Mouse (Mus musculus): Measurements from ENCODE around the gene Dnajb6. TPM values are rescaled to one million over a fixed set of nuclear protein-coding genes. Genes with fewer than 3 reads are reported as not detected.

Gene Dnajb6
- 70.9 and 75.8 TPM in 2 replicates for polyA plus RNA-seq (2015; fragmentation: Nextera tagmentation; extraction: Ambion mirVana)

DNA sequence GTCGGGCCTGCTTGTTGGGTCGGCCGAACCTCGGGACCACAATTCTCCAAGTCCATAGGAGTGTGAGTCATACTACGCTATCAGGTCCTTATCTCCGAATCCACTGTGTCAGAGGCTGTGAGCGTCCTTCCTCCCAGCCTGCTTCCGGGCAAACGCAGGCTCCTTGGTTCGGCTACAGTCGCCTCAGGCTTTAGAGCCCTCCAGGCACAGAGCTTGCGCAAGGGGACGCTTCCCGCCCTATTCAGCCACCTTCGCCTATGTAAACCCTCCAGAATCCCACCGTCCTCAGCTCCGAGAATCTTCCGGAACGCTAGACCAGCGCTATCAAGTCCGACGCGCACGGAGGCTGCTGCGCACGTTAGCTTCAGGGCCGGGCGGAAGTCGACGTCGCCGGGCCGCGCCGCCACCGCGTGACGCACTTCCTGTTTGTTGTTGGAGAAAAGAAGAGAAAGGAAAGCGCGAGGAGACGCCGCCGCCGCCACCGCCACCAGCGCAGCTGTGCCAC lies at the start of gene Dnajb6, which contains the start of gene Gm5129:
Dnajb6 (plus strand) TSS at position 132 of the 505 bp plus-strand sequence.
Gm5129 (minus strand) TSS at position 380 of the 505 bp plus-strand sequence.
- Histone ChIP-seq H3K4me1 (ENCODE audit: control insufficient read depth, low read depth, low read length) (peaks cover 21% of the 10 kb centered on the region), H3K9ac (ENCODE audit: low read depth, low read length) (peak within 1 kb of the TSS; percentile 94), H3K4me3 (ENCODE audit: low read depth, low read length) (peak within 1 kb of the TSS; percentile 94), H3K36me3 (ENCODE audit: control insufficient read depth, insufficient read depth) (no peaks in the 10 kb centered on the region), H3K27ac (ENCODE audit: low read length) (peak within 1 kb of the TSS; percentile 96), H3K4me2 (ENCODE audit: low read depth, low read length) (peak within 1 kb of the TSS; percentile 76), H3K27me3 (ENCODE audit: control insufficient read depth, insufficient read depth, low read depth, low read length) (no peaks in the 10 kb centered on the region), H3K9me3 (replicated peaks; ENCODE audit: control insufficient read depth, low read length) (no peaks in the 10 kb centered on the region)
- WGBS (ENCODE audit: insufficient replicate concordance) = under 1% methylated on average over 46 of the region's 46 CpGs
- peak; percentile 93 for ATAC-seq (ENCODE audit: low read depth)

DNA sequence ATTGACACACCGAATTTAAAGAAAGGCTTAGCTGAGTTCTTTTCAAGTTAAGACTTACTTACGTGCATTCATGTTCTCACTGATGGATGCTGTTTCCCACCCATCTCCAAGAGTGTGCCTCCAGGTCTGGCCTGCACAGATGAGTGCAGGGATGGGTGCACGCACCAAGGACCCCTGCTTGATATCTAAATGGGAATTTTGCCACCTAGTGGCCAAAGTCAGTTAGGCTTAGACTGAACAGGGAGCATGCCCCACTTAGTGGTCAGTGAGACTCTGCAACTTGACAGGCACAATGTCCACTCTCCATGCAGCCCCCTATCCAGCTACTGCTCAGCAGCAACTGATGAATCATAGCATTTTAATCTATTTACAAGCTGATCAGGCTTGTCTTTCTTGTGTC lies 47.8 kb upstream of the Dnajb6 start:
- 53% methylated on average over 3 of the region's 3 CpGs for WGBS (ENCODE audit: insufficient replicate concordance)
- H3K9ac ChIP-seq (ENCODE audit: low read depth, low read length) = no peak overlapping the region
- H3K4me2 ChIP-seq (ENCODE audit: low read depth, low read length) = no peak overlapping the region
- no peak for ATAC-seq (ENCODE audit: low read depth)
- H3K27me3 ChIP-seq (ENCODE audit: control insufficient read depth, insufficient read depth, low read depth, low read length) = no peaks in the 10 kb centered on the region
- no peaks in the 10 kb centered on the region for H3K36me3 ChIP-seq (ENCODE audit: control insufficient read depth, insufficient read depth)
- H3K9me3 ChIP-seq (replicated peaks; ENCODE audit: control insufficient read depth, low read length) = no peaks in the 10 kb centered on the region
- no peak overlapping the region for H3K4me3 ChIP-seq (ENCODE audit: low read depth, low read length)
- no peaks in the 10 kb centered on the region for H3K4me1 ChIP-seq (ENCODE audit: control insufficient read depth, low read depth, low read length)
- H3K27ac ChIP-seq (ENCODE audit: low read length) = no peak overlapping the region

DNA sequence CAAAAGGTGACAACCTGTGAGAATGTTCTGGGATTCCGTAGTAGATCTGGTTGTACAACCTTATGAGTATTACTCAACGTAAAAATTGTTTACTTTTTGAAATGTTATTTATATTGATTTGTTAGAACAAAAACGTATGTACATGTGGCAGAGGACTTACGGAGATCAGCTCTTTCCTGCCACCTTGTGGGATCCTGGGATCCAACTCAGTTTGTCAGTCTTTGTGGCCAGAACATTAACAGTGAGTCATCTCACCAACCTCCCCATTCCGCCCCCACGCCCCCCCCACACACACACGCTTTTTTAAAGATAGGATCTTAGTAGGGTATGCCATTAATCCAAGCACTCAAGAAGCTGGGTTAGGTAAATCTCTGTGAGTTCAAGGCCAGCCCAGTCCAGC lies 47.1 kb upstream of the Dnajb6 start:
- Histone ChIP-seq H3K4me3 (ENCODE audit: low read depth, low read length) (no peak overlapping the region), H3K4me1 (ENCODE audit: control insufficient read depth, low read depth, low read length) (no peaks in the 10 kb centered on the region), H3K9me3 (replicated peaks; ENCODE audit: control insufficient read depth, low read length) (no peaks in the 10 kb centered on the region), H3K9ac (ENCODE audit: low read depth, low read length) (no peak overlapping the region), H3K27ac (ENCODE audit: low read length) (no peak overlapping the region), H3K27me3 (ENCODE audit: control insufficient read depth, insufficient read depth, low read depth, low read length) (no peaks in the 10 kb centered on the region), H3K36me3 (ENCODE audit: control insufficient read depth, insufficient read depth) (no peaks in the 10 kb centered on the region), H3K4me2 (ENCODE audit: low read depth, low read length) (no peak overlapping the region)
- no peak for ATAC-seq (ENCODE audit: low read depth)
- WGBS (ENCODE audit: insufficient replicate concordance) = 50% methylated on average over 7 of the region's 7 CpGs

DNA sequence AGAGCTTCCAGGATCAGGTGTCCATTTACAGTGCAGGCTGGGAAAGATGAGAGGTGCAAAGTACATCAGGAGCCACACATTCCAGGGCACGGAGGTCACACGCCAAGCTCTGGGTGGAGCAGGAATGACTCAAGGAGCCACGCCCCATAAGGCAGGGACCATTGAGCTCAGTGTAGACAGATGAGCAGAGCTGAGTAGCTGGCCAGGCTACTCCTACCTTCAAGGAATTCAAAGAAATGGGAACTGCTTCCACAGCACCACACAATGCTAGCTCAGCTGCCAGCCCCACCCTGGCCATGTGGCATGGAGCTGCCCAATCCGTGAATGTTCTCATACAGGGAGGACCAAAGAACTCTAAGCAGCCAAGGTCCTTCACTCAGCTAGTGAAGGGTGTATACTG lies 37.0 kb upstream of the Dnajb6 start:
- no peak overlapping the region for H3K27ac ChIP-seq (ENCODE audit: low read length)
- no peak for ATAC-seq (ENCODE audit: low read depth)
- H3K4me3 ChIP-seq (ENCODE audit: low read depth, low read length) = no peak overlapping the region
- H3K36me3 ChIP-seq (ENCODE audit: control insufficient read depth, insufficient read depth) = no peaks in the 10 kb centered on the region
- no peak overlapping the region for H3K9ac ChIP-seq (ENCODE audit: low read depth, low read length)
- WGBS (ENCODE audit: insufficient replicate concordance) = 68% methylated on average over 4 of the region's 4 CpGs
- no peaks in the 10 kb centered on the region for H3K4me1 ChIP-seq (ENCODE audit: control insufficient read depth, low read depth, low read length)
- no peaks in the 10 kb centered on the region for H3K9me3 ChIP-seq (replicated peaks; ENCODE audit: control insufficient read depth, low read length)
- H3K27me3 ChIP-seq (ENCODE audit: control insufficient read depth, insufficient read depth, low read depth, low read length) = no peaks in the 10 kb centered on the region
- H3K4me2 ChIP-seq (ENCODE audit: low read depth, low read length) = no peak overlapping the region

DNA sequence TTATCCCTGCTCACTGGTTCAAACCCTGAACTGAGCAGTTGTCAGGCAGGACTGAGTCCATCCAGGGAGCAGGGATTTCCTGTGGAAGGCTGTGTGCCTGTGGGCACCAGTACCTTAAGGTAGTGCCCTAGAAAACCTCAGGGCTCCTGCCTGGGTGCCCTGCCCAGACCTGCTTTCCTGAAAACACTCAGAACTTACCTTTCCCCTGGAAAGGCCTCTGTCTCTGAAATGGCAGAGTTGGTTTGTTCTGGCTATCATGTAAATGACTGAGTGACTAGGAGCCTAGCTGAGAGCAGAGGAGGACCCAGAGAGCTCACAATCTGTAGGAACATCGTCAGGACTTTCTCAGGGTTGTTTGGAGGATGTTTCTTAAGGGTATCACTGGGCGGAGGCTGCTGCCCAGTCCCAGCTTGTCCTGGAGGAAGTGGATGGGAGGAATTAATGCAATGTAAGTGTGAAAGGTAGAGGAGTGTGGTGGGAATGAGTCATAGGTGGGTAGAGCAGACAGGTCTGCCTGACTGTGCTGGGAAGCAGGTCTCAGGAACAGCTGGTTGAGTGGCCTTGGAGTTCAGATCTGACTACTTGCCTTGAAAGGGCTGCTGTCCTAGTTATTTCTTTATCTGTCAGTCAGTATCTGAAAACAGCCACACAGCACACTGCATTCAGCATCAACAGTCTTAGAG lies 35.8 kb upstream of the Dnajb6 start:
- Histone ChIP-seq H3K36me3 (ENCODE audit: control insufficient read depth, insufficient read depth) (no peaks in the 10 kb centered on the region), H3K9me3 (replicated peaks; ENCODE audit: control insufficient read depth, low read length) (no peaks in the 10 kb centered on the region), H3K27ac (ENCODE audit: low read length) (no peak overlapping the region), H3K9ac (ENCODE audit: low read depth, low read length) (no peak overlapping the region), H3K27me3 (ENCODE audit: control insufficient read depth, insufficient read depth, low read depth, low read length) (no peaks in the 10 kb centered on the region), H3K4me1 (ENCODE audit: control insufficient read depth, low read depth, low read length) (no peaks in the 10 kb centered on the region), H3K4me3 (ENCODE audit: low read depth, low read length) (no peak overlapping the region), H3K4me2 (ENCODE audit: low read depth, low read length) (no peak overlapping the region)
- no peak for ATAC-seq (ENCODE audit: low read depth)
- 50% methylated on average over 2 of the region's 2 CpGs for WGBS (ENCODE audit: insufficient replicate concordance)

DNA sequence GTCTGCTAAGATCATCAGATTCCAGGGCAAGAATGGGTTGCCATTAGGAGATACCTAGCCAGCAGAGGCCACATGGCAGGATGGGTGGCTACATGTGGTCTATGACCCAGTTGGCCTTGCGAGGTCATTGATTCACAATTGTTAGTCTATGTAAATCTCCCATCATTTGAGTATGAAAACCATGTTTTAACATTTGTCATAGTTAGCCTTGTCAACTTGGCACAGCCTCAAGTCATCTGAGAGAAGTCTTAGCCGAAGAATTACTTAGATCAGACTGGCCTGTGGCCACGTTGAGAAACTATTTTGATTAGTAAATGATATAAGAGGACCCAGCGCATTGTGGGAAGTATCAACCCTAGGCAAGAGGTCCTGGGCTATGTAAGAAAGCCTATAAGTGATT lies 28.2 kb upstream of the Dnajb6 start:
- Histone ChIP-seq H3K36me3 (ENCODE audit: control insufficient read depth, insufficient read depth) (no peaks in the 10 kb centered on the region), H3K4me1 (ENCODE audit: control insufficient read depth, low read depth, low read length) (no peaks in the 10 kb centered on the region), H3K27ac (ENCODE audit: low read length) (no peak overlapping the region), H3K9me3 (replicated peaks; ENCODE audit: control insufficient read depth, low read length) (no peaks in the 10 kb centered on the region), H3K4me3 (ENCODE audit: low read depth, low read length) (no peak overlapping the region), H3K27me3 (ENCODE audit: control insufficient read depth, insufficient read depth, low read depth, low read length) (no peaks in the 10 kb centered on the region), H3K9ac (ENCODE audit: low read depth, low read length) (no peak overlapping the region), H3K4me2 (ENCODE audit: low read depth, low read length) (no peak overlapping the region)
- ATAC-seq (ENCODE audit: low read depth) = no peak
- 57% methylated on average over 4 of the region's 4 CpGs for WGBS (ENCODE audit: insufficient replicate concordance)

DNA sequence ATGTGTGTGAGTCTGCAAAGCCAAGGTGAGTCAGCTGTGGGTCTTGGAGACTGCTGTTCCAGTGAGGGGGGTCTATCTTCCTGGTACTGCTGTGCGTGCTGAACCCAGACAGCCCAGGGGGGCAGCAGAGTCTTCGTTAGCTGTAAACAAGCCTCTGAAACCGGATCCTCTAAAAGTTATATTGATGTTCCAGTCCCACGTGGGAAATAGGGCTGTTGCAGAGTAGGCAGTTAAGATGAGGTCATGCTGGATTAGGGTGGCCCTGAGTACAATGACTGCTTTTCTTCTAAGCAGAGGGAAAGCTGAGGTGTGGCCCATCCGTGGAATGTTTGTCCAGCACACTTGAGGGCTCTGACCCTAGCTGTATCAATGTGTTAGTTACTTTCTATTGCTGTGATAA lies 27.2 kb upstream of the Dnajb6 start:
- no peak overlapping the region for H3K9ac ChIP-seq (ENCODE audit: low read depth, low read length)
- no peak overlapping the region for H3K27ac ChIP-seq (ENCODE audit: low read length)
- no peak for ATAC-seq (ENCODE audit: low read depth)
- H3K4me1 ChIP-seq (ENCODE audit: control insufficient read depth, low read depth, low read length) = no peaks in the 10 kb centered on the region
- H3K4me2 ChIP-seq (ENCODE audit: low read depth, low read length) = no peak overlapping the region
- no peaks in the 10 kb centered on the region for H3K27me3 ChIP-seq (ENCODE audit: control insufficient read depth, insufficient read depth, low read depth, low read length)
- H3K36me3 ChIP-seq (ENCODE audit: control insufficient read depth, insufficient read depth) = no peaks in the 10 kb centered on the region
- no peak overlapping the region for H3K4me3 ChIP-seq (ENCODE audit: low read depth, low read length)
- no peaks in the 10 kb centered on the region for H3K9me3 ChIP-seq (replicated peaks; ENCODE audit: control insufficient read depth, low read length)
- whole genome bisulfite sequencing (ENCODE audit: insufficient replicate concordance) = 26% methylated on average over 5 of the region's 5 CpGs

DNA sequence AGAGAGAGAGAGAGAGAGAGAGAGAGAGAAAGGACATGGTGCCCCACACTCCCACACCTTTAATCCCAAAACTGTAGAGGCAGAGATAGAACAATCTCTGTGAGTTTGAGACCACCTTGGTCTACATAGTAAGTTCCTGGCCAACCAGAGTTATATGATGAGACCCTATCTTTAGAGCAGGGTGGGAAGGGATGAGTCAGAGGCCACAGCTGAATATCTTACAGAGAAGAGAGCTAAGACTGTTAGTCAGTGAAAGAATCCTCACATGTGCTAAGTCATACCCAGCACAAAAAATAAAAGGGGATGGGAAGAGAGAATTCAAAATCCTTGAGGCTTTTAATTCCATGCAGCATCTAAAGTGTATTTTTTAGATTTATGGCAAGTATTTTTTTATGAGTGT lies 23.9 kb upstream of the Dnajb6 start:
- Histone ChIP-seq H3K4me1 (ENCODE audit: control insufficient read depth, low read depth, low read length) (no peaks in the 10 kb centered on the region), H3K9me3 (replicated peaks; ENCODE audit: control insufficient read depth, low read length) (no peaks in the 10 kb centered on the region), H3K9ac (ENCODE audit: low read depth, low read length) (no peak overlapping the region), H3K27ac (ENCODE audit: low read length) (no peak overlapping the region), H3K27me3 (ENCODE audit: control insufficient read depth, insufficient read depth, low read depth, low read length) (no peaks in the 10 kb centered on the region), H3K4me3 (ENCODE audit: low read depth, low read length) (no peak overlapping the region), H3K4me2 (ENCODE audit: low read depth, low read length) (no peak overlapping the region), H3K36me3 (ENCODE audit: control insufficient read depth, insufficient read depth) (no peaks in the 10 kb centered on the region)
- no peak for ATAC-seq (ENCODE audit: low read depth)

DNA sequence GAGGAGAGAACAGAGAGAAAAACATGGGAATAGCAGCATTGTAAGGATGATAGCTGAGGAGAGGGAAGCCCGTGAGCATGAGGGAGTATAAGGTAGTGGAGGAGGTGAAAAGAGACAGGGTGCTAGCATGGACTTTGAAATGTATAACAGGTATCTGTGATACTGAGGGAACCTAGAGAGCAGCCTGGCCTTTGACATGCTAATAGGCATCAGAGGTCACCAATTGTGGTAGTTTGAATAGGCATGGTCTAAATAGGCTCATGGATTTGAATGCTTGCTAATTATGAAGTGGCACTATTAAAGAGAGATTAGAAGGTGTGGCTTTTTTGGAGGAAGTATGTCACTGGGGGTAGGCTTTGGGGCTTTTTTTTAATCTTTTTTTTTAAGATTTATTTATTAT lies 22.6 kb upstream of the Dnajb6 start:
- Histone ChIP-seq H3K4me3 (ENCODE audit: low read depth, low read length) (no peak overlapping the region), H3K9ac (ENCODE audit: low read depth, low read length) (no peak overlapping the region), H3K27me3 (ENCODE audit: control insufficient read depth, insufficient read depth, low read depth, low read length) (no peaks in the 10 kb centered on the region), H3K27ac (ENCODE audit: low read length) (no peak overlapping the region), H3K36me3 (ENCODE audit: control insufficient read depth, insufficient read depth) (no peaks in the 10 kb centered on the region), H3K4me1 (ENCODE audit: control insufficient read depth, low read depth, low read length) (no peaks in the 10 kb centered on the region), H3K4me2 (ENCODE audit: low read depth, low read length) (no peak overlapping the region), H3K9me3 (replicated peaks; ENCODE audit: control insufficient read depth, low read length) (no peaks in the 10 kb centered on the region)
- ATAC-seq (ENCODE audit: low read depth) = no peak
- WGBS (ENCODE audit: insufficient replicate concordance) = 30% methylated on average over 1 of the region's 1 CpGs

All from liver, embryonic 16.5 days (tissue).